Mouse (Mus musculus) forebrain, postnatal 0 days (tissue): ENCODE data around the gene Plpp7. TPM values are rescaled to one million over a fixed set of nuclear protein-coding genes. Genes with fewer than 3 reads are reported as not detected.

Source experiments
- ATAC-seq: fragments of 200-750 bp; cut with Nextera tagmentation; 2 replicates; pipeline ENCODE4 v1.8.0; 2017; ENCODE audit warnings: mild to moderate bottlenecking, moderate library complexity
- DNase-seq: peaks from one replicate; pipeline ENCODE4 v3.0.0-alpha.2; 2015
- H3K27ac ChIP-seq: fragments of 300-500 bp; sonication (generic); 2 replicates; pipeline ENCODE4 v1.5.1; 2014; ENCODE audit warnings: low read depth, mild to moderate bottlenecking, antibody characterized with exemption, low read length, moderate library complexity, mixed read lengths
- H3K27me3 ChIP-seq: fragments of 300-500 bp; sonication (generic); 2 replicates; pipeline ENCODE4 v1.6.1; 2014; ENCODE audit warnings: mild to moderate bottlenecking, low read length, mixed read lengths; ENCODE audit not compliant: insufficient read depth
- H3K36me3 ChIP-seq: fragments of 300-500 bp; sonication (generic); 2 replicates; pipeline ENCODE4 v1.6.1; 2014; ENCODE audit warnings: mild to moderate bottlenecking, moderate library complexity; ENCODE audit not compliant: insufficient read depth
- H3K4me1 ChIP-seq: fragments of 300-500 bp; sonication (generic); 2 replicates; pipeline ENCODE4 v1.6.1; 2014; ENCODE audit warnings: antibody characterized with exemption; ENCODE audit not compliant: insufficient read depth
- H3K4me2 ChIP-seq: fragments of 300-500 bp; sonication (generic); 2 replicates; pipeline ENCODE4 v1.6.1; 2014; ENCODE audit warnings: low read depth, mild to moderate bottlenecking, moderate library complexity
- H3K4me3 ChIP-seq: fragments of 300-500 bp; sonication (generic); 2 replicates; pipeline ENCODE4 v1.5.1; 2014; ENCODE audit warnings: low read depth, low read length, mixed read lengths
- H3K9ac ChIP-seq: fragments of 300-500 bp; sonication (generic); 2 replicates; pipeline ENCODE4 v1.6.1; 2014; ENCODE audit warnings: mild to moderate bottlenecking
- H3K9me3 ChIP-seq: fragments of 300-500 bp; sonication (generic); 2 replicates; pipeline ENCODE4 v1.6.1; 2016; ENCODE audit warnings: low read length
- CTCF ChIP-seq: sonication (generic); IDR thresholded peaks from 2 replicates; pipeline ENCODE4 v1.5.1; 2016; ENCODE audit warnings: antibody characterized with exemption, control low read depth, low read depth
- WGBS: fragments of 180-500 bp; shearing (Covaris S2); extraction: QIAGEN DNeasy Blood & Tissue Kit; methylation state at CpG from one replicate; pipeline ENCODE4 v1.1.7; 2014; 5-methylcytosine and 5-hydroxymethylcytosine counted together
- polyA plus RNA-seq: library from polyadenylated mRNA; unstranded; fragments of >200 nt; fragmentation: Nextera tagmentation; extraction: Ambion mirVana; gene quantifications from 2 replicates; pipeline ENCODE4 v1.2.1, GENCODE M21; 2015
- total RNA-seq: library from RNA; depleted of rRNA; stranded (reverse); fragments of >200 nt; gene quantifications from 2 replicates; pipeline ENCODE4 v1.2.3, GENCODE M21; 2014

The Plpp7 gene
- total and polyA plus RNA-seq, 2 experiments from 2014 or later: 21.5 to 24.0 TPM

DNA sequence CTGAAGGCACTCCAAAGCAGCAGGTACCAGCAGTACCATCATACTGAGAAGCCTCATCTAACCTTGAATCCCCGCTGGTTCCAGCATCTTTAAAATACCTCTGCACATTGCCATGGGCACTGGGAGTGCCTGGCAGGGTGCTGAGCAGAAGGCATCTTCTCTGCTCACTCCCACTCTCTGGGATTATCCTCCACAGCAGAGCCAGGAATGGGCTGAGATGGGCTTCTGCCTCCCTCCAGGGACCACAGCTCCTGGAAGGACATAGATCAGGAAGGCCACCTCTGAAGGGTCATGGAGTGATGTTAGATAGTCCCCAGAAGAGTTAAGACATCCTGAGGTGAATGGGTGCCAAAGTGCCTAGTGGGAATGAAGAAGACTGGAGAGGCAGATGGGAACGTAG lies 17.2 kb downstream of the Plpp7 start:
- H3K9ac ChIP-seq: no peak overlapping the region
- no peak for TF ChIP-seq CTCF
- DNase-seq: no peak
- no peak for ATAC-seq
- WGBS: 77% methylated on average over 2 of the region's 2 CpGs
- H3K27ac ChIP-seq: no peak overlapping the region
- no peak overlapping the region for H3K4me2 ChIP-seq
- H3K27me3 ChIP-seq: no peaks in the 10 kb centered on the region
- peaks cover 9% of the 10 kb centered on the region; the same call in 1 of the 2 replicates for H3K36me3 ChIP-seq
- no peaks in the 10 kb centered on the region for H3K9me3 ChIP-seq
- H3K4me3 ChIP-seq: no peak overlapping the region
- H3K4me1 ChIP-seq: no peaks in the 10 kb centered on the region

DNA sequence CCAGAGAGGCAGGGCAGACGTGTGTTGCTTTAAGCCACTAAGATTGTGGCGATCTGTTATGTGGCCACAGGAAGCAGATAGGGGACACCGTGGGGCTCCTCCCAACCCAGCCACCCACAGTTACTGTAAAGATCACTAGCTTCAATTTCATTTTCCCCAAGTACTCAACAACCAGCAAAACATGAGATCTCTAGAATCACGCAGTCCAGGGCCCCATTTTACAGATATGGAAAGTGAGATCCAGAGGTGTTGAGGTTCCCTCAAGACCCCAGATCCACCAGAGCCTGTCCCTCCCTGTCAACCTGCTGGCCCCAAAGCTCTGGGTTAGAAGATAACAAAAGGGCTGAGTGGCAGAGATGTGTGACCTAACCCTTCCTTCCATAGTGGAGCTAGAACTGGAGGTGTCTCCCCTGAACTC lies 20.5 kb downstream of the Plpp7 start:
- ATAC-seq: no peak
- H3K27ac ChIP-seq: no peak overlapping the region
- WGBS: 92% methylated on average over 4 of the region's 4 CpGs
- H3K4me2 ChIP-seq: no peak overlapping the region
- H3K4me1 ChIP-seq: no peaks in the 10 kb centered on the region
- no peaks in the 10 kb centered on the region for H3K9me3 ChIP-seq
- TF ChIP-seq CTCF: no peak
- no peak for DNase-seq
- no peaks in the 10 kb centered on the region for H3K27me3 ChIP-seq
- H3K36me3 ChIP-seq: no peaks in the 10 kb centered on the region
- no peak overlapping the region for H3K9ac ChIP-seq
- no peak overlapping the region for H3K4me3 ChIP-seq

DNA sequence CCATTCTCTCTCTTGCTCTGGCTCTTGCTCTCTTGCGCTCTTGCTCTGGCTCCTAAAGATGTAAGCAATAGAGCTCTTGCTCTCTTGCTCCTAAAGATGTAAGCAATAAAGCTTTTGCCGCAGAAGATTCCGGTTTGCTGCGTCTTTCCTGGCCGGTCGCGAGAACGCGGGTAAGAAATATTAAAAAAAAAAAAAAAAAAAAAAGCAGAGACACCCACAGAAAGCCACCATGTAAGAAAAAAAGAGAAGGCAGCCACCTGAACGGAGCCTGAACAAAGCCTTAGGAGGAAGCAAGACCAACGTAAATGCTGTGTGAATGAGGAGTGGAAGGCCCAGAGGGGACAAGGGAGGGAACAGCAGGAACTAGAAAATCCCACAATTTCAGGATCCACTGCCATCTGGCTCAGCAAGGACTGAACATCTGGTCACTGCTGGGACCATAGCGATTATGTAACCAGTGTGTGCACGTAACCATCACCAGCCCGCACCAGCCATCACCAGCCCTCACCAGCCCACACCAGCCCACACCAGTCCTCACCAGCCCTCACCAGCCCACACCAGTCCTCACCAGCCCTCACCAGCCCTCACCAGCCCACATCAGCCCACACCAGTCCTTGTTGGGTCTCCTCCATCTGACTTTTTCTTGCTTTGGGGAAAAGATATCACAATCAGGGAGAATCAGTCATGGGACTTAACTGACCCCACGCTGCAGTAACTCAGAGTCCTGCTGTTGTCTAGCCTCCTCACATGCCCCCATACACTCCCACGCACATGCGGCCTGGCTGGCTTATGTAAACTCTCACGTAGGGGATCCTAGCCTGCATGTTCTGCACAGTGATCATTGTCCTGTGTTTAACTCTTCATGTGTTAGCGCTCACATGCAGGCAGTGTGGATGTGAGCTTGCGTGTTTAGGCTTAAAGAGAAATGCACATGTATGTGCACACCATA lies 24.7 kb downstream of the Plpp7 start:
- H3K4me1 ChIP-seq: no peaks in the 10 kb centered on the region
- TF ChIP-seq CTCF: no peak
- H3K36me3 ChIP-seq: no peaks in the 10 kb centered on the region
- DNase-seq: no peak
- no peak overlapping the region for H3K9ac ChIP-seq
- H3K4me2 ChIP-seq: no peak overlapping the region
- H3K9me3 ChIP-seq: no peaks in the 10 kb centered on the region
- no peaks in the 10 kb centered on the region for H3K27me3 ChIP-seq
- WGBS: 92% methylated on average over 20 of the region's 20 CpGs
- ATAC-seq: no peak
- H3K27ac ChIP-seq: no peak overlapping the region
- no peak overlapping the region for H3K4me3 ChIP-seq

DNA sequence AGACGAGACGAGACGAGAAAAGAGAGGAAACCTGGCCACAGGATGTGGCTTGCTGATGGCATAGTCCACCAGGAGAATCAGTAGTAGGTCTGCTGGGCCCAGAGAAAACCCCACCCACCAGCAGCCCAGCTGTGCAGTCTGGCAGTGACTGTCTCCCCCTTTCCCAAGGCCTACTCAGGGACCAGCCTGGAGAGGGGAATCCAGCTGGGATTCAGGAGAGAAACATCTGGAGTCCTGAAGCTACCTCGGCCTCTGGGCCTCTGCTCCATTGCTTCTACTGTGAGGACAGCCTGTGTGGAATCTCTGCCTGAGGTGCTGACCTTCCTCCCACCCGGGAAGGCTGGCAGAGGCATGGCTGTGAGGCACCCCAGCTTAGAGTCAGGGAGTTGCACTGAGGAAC lies 25.8 kb downstream of the Plpp7 start:
- H3K9me3 ChIP-seq: no peaks in the 10 kb centered on the region
- no peak for DNase-seq
- no peaks in the 10 kb centered on the region for H3K36me3 ChIP-seq
- no peak overlapping the region for H3K4me3 ChIP-seq
- no peak for TF ChIP-seq CTCF
- no peak overlapping the region for H3K9ac ChIP-seq
- WGBS: 68% methylated on average over 5 of the region's 5 CpGs
- no peak for ATAC-seq
- H3K4me2 ChIP-seq: no peak overlapping the region
- H3K4me1 ChIP-seq: no peaks in the 10 kb centered on the region
- H3K27ac ChIP-seq: no peak overlapping the region
- H3K27me3 ChIP-seq: no peaks in the 10 kb centered on the region

DNA sequence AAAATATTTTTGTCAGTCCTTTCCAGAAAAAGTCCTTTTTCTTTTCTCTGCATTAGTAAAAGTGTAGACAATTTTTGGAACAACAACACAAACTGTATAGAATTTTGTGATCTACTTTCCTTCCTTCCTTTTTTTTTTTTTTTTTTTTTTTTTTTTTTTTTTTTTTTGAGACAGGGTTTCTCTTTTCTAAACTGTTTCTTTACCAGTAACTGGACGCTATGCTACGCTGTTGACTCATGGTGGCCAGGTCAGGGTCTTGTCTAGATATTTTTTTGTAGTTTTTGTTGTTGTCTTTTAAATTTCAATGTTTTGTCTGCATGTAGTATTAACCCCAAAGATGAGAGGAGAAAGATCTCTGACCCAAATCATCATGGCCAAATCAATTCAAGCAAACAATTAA lies 26.5 kb downstream of the Plpp7 start:
- no peaks in the 10 kb centered on the region for H3K9me3 ChIP-seq
- no peak for DNase-seq
- no peak overlapping the region for H3K27ac ChIP-seq
- H3K27me3 ChIP-seq: no peaks in the 10 kb centered on the region
- H3K9ac ChIP-seq: no peak overlapping the region
- H3K36me3 ChIP-seq: no peaks in the 10 kb centered on the region
- H3K4me2 ChIP-seq: no peak overlapping the region
- H3K4me1 ChIP-seq: no peaks in the 10 kb centered on the region
- no peak for TF ChIP-seq CTCF
- no peak for ATAC-seq
- 84% methylated on average over 2 of the region's 2 CpGs for WGBS
- no peak overlapping the region for H3K4me3 ChIP-seq

DNA sequence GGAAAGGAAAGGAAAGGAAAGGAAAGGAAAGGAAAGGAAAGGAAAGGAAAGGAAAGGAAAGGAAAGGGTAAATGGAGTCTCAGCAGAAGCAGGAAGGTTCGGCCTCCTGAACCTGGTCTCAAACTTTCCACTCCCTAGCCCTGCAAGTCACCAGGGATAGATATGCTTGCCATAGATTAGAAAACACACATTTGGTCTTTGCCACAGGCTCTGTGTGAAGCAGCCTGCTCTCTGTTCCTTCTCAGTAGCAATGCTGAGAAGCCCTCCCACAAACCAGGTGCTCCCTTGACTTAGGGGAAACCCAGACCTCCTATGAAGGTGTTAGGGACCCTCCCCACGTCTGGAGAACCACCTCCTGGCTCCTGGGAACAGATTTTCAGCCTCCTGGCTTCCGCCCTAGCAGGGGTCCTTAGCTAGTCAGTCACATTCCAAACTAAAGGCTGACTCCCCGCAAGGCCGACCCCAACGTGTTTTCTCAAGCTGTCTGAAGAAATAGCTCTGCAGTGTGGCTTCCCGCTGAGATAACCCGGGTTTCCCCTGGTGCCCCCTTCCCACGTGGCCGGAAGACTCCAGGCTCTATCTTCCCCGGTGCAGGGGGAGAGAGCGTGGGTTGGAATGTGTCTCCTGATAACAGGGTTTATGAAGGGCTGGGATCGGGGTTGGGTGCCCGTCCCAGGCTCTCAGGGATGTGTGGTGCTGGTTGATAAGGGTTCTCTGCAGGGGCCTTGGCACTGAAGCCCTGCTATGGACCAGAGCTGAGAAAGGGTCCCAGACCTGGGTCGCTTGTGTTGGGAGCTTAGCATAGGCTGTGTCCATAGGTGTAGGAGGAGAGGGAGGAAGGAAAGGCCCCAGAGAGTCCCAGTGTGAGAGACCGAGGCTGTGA lies 32.6 kb downstream of the Plpp7 start:
- H3K4me1 ChIP-seq: no peaks in the 10 kb centered on the region
- no peak overlapping the region for H3K9ac ChIP-seq
- H3K4me3 ChIP-seq: no peak overlapping the region
- DNase-seq (no peak), ATAC-seq (no peak)
- H3K9me3 ChIP-seq: no peaks in the 10 kb centered on the region
- no peak for TF ChIP-seq CTCF
- 31% methylated on average over 16 of the region's 16 CpGs for WGBS
- no peak overlapping the region for H3K4me2 ChIP-seq
- no peak overlapping the region for H3K27ac ChIP-seq
- H3K27me3 ChIP-seq: no peaks in the 10 kb centered on the region
- no peaks in the 10 kb centered on the region for H3K36me3 ChIP-seq

DNA sequence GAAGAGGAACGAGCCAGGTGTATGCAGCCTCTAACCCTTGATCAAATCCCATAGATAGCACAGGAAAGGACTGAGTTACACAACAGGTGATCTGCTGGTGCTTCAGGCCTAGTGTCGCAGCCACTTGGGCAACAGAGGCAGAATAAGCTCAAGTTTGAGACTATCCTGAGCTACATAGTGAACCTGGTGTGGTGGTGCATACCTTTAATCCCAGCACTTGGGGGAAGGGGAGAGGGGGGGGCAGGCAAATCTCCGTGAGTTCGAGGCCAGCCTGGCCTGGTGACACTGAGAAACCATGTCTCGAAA lies 33.2 kb downstream of the Plpp7 start:
- DNase-seq: no peak
- H3K36me3 ChIP-seq: no peaks in the 10 kb centered on the region
- no peak overlapping the region for H3K4me3 ChIP-seq
- WGBS: 87% methylated on average over 5 of the region's 5 CpGs
- H3K9ac ChIP-seq: no peak overlapping the region
- no peaks in the 10 kb centered on the region for H3K27me3 ChIP-seq
- H3K4me1 ChIP-seq: no peaks in the 10 kb centered on the region
- H3K27ac ChIP-seq: no peak overlapping the region
- H3K4me2 ChIP-seq: no peak overlapping the region
- ATAC-seq: no peak
- TF ChIP-seq CTCF: no peak
- no peaks in the 10 kb centered on the region for H3K9me3 ChIP-seq
